Mouse (Mus musculus): ENCODE measurements around the gene Hist1h3b. TPM values are rescaled to one million over a fixed set of nuclear protein-coding genes. Genes with fewer than 3 reads are reported as not detected.
"Not testable (repeated sequence)": the region's sequence is repeated elsewhere in the genome, so short reads cannot be mapped to it uniquely, and the experiment has no call there.

Hist1h3b gene
- total and polyA plus RNA-seq, 2 experiments from 2014 or later = 3.3 to 800 TPM

GRCm38 (mm10) chr13:23759251-23759771 lies 7.2 kb downstream of the Hist1h3b start:
- DNase-seq (ENCODE audit: low spot score) (no peak), ATAC-seq (ENCODE audit: insufficient read depth, low read depth) (no peak)
- peaks cover 22% of the 10 kb centered on the region for H3K4me1 ChIP-seq (ENCODE audit: control insufficient read depth, insufficient read depth)
- WGBS = 89% methylated on average over 3 of the region's 3 CpGs
- no peak overlapping the region for H3K4me3 ChIP-seq (ENCODE audit: low read depth, low read length)
- no peak for TF ChIP-seq CTCF (IDR thresholded peaks at IDR 0.05; ENCODE audit: low read depth)
- TF ChIP-seq EP300 (IDR thresholded peaks at IDR 0.05; ENCODE audit: low read depth) = no peak
- H3K27me3 ChIP-seq (ENCODE audit: control insufficient read depth, insufficient read depth, low read length) = no peaks in the 10 kb centered on the region
- no peaks in the 10 kb centered on the region for H3K9me3 ChIP-seq (replicated peaks; ENCODE audit: control insufficient read depth, low read length)
- H3K9ac ChIP-seq (replicated peaks; ENCODE audit: low read depth, low read length) = no peak overlapping the region
- no peaks in the 10 kb centered on the region for H3K36me3 ChIP-seq (replicated peaks; ENCODE audit: control insufficient read depth, insufficient read depth, low read length)
- no peak overlapping the region for H3K27ac ChIP-seq (ENCODE audit: low read depth)
- no peak overlapping the region for H3K4me2 ChIP-seq (ENCODE audit: low read depth, low read length)

- Histone ChIP-seq H3K4me2 (ENCODE audit: low read depth, low read length) (peak overlapping the region; percentile 71; the same call in 1 of the 2 replicates), H3K27me3 (ENCODE audit: control insufficient read depth, insufficient read depth, low read length) (no peaks in the 10 kb centered on the region), H3K27ac (ENCODE audit: low read depth) (no peak overlapping the region), H3K36me3 (replicated peaks; ENCODE audit: control insufficient read depth, insufficient read depth, low read length) (no peaks in the 10 kb centered on the region), H3K4me1 (ENCODE audit: control insufficient read depth, insufficient read depth) (peaks cover 26% of the 10 kb centered on the region), H3K9ac (replicated peaks; ENCODE audit: low read depth, low read length) (no peak overlapping the region), H3K4me3 (ENCODE audit: low read depth, low read length) (no peak overlapping the region), H3K9me3 (replicated peaks; ENCODE audit: control insufficient read depth, low read length) (no peaks in the 10 kb centered on the region)
- ATAC-seq (ENCODE audit: insufficient read depth, low read depth) = no peak
- DNase-seq (ENCODE audit: low spot score) = no peak
- 70% methylated on average over 1 of the region's 1 CpGs for WGBS
- TF ChIP-seq CTCF (IDR thresholded peaks at IDR 0.05; ENCODE audit: low read depth) (no peak), EP300 (IDR thresholded peaks at IDR 0.05; ENCODE audit: low read depth) (no peak)
Observed at GRCm38 (mm10) chr13:23759916-23760239, 7.8 kb downstream of the Hist1h3b start.

- H3K27me3 ChIP-seq (ENCODE audit: control insufficient read depth, insufficient read depth, low read length) = no peaks in the 10 kb centered on the region
- peak overlapping the region; percentile 71 for H3K4me2 ChIP-seq (ENCODE audit: low read depth, low read length)
- peak overlapping the region; percentile 48 for H3K4me3 ChIP-seq (ENCODE audit: low read depth, low read length)
- TF ChIP-seq CTCF (IDR thresholded peaks at IDR 0.05; ENCODE audit: low read depth) (no peak), EP300 (IDR thresholded peaks at IDR 0.05; ENCODE audit: low read depth) (no peak)
- DNase-seq (ENCODE audit: low spot score) = peak; percentile 50
- H3K9ac ChIP-seq (replicated peaks; ENCODE audit: low read depth, low read length) = peak overlapping the region; percentile 39
- H3K4me1 ChIP-seq (ENCODE audit: control insufficient read depth, insufficient read depth) = peaks cover 26% of the 10 kb centered on the region
- H3K36me3 ChIP-seq (replicated peaks; ENCODE audit: control insufficient read depth, insufficient read depth, low read length) = no peaks in the 10 kb centered on the region
- H3K9me3 ChIP-seq (replicated peaks; ENCODE audit: control insufficient read depth, low read length) = no peaks in the 10 kb centered on the region
- peak; percentile 2; the same call in 1 of the 2 replicates for ATAC-seq (ENCODE audit: insufficient read depth, low read depth)
- WGBS = 3% methylated on average over 19 of the region's 27 CpGs
- peak overlapping the region; percentile 95 for H3K27ac ChIP-seq (ENCODE audit: low read depth)
Observed at GRCm38 (mm10) chr13:23760240-23760971, 8.3 kb downstream of the Hist1h3b start.

- Histone ChIP-seq H3K27me3 (ENCODE audit: control insufficient read depth, insufficient read depth, low read length) (no peaks in the 10 kb centered on the region), H3K4me2 (ENCODE audit: low read depth, low read length) (peak within 1 kb of the TSS; percentile 71), H3K9ac (replicated peaks; ENCODE audit: low read depth, low read length) (peak within 1 kb of the TSS; percentile 55), H3K27ac (ENCODE audit: low read depth) (peak within 1 kb of the TSS; percentile 95), H3K4me3 (ENCODE audit: low read depth, low read length) (peak within 1 kb of the TSS; percentile 48), H3K36me3 (replicated peaks; ENCODE audit: control insufficient read depth, insufficient read depth, low read length) (no peaks in the 10 kb centered on the region), H3K9me3 (replicated peaks; ENCODE audit: control insufficient read depth, low read length) (no peaks in the 10 kb centered on the region), H3K4me1 (ENCODE audit: control insufficient read depth, insufficient read depth) (peaks cover 26% of the 10 kb centered on the region)
- DNase-seq (ENCODE audit: low spot score) = peak; percentile 97
- WGBS = under 1% methylated on average over 61 of the region's 72 CpGs
- no peak for TF ChIP-seq CTCF (IDR thresholded peaks at IDR 0.05; ENCODE audit: low read depth)
- TF ChIP-seq EP300 (IDR thresholded peaks at IDR 0.05; ENCODE audit: low read depth) = peak; percentile 79
- peak; percentile 81 for ATAC-seq (ENCODE audit: insufficient read depth, low read depth)
Observed at GRCm38 (mm10) chr13:23760972-23761864, 9.2 kb downstream of the Hist1h3b start, which contains the start of gene Hist1h4a. Gene Hist1h4a (minus strand): TSS chr13:23761230.

- peaks cover 26% of the 10 kb centered on the region for H3K4me1 ChIP-seq (ENCODE audit: control insufficient read depth, insufficient read depth)
- not testable (repeated sequence) for H3K9me3 ChIP-seq (replicated peaks; ENCODE audit: control insufficient read depth, low read length); H3K27me3 ChIP-seq (ENCODE audit: control insufficient read depth, insufficient read depth, low read length); H3K36me3 ChIP-seq (replicated peaks; ENCODE audit: control insufficient read depth, insufficient read depth, low read length)
- H3K9ac ChIP-seq (replicated peaks; ENCODE audit: low read depth, low read length) = peak within 1 kb of the TSS; percentile 66
- DNase-seq (ENCODE audit: low spot score) (peak; percentile 94), ATAC-seq (ENCODE audit: insufficient read depth, low read depth) (peak; percentile 43)
- peak within 1 kb of the TSS; percentile 95 for H3K27ac ChIP-seq (ENCODE audit: low read depth)
- H3K4me2 ChIP-seq (ENCODE audit: low read depth, low read length) = peak within 1 kb of the TSS; percentile 71
- H3K4me3 ChIP-seq (ENCODE audit: low read depth, low read length) = peak within 1 kb of the TSS; percentile 48
- under 1% methylated on average over 28 of the region's 52 CpGs for WGBS
Observed at GRCm38 (mm10) chr13:23761871-23762821, 10.1 kb downstream of the Hist1h3b start, which contains the start of gene Hist1h3a. Gene Hist1h3a (minus strand): TSS chr13:23762386.
